In the genomic region with DNA sequence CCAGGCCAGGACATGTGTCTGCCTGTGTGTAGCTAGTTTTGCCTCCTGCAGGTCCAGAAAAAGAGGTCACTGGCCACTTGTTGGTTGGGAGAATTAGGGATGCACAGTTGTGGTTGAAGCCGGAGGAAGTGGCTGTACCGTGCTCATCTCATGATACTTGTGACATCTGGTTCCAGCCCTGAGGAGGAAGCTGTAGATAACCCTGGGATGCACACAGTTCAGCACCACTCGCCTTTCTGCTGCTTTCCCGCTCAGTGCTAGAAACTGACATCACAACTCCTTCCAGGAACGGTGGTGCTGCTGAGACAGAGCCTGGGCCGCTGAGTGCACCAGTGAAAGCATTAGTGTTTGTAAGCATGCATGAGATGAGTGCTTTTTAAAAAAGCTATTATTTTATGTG, we compare ENCODE assay signal across 19 mouse cellular contexts. TPM values are rescaled to one million over a fixed set of nuclear protein-coding genes. Genes with fewer than 3 reads are reported as not detected.
DNase-seq lines count a peak whose midpoint lies in the region; ATAC-seq and TF ChIP-seq lines count a peak whose summit lies in the region.
"Had no signal": no experiment of that assay in that cellular context is flagged by ENCODE, and none has a peak within 500 bp of the region (broad histone marks: within the 10 kb centered on the region; RNA-seq: fewer than 3 reads in every experiment).

No protein-coding gene starts in this region.

- intact Hi-C loops in heart, postnatal 36 days (cut with DNase I), result no loop called here
- intact Hi-C loops in gastrocnemius, postnatal 14 days (cut with DNase I; ENCODE audit: low total_unique reads), result loop anchor here (10.0 kb wide), 1 partner anchor 374 kb away; no protein-coding TSS in a partner anchor

- no peak overlapping the region for H3K9ac ChIP-seq in liver, postnatal 0 days (replicated peaks)
- H3K9ac ChIP-seq: embryonic facial prominence, embryonic 13.5 days; forebrain, embryonic 12.5 days; heart, embryonic 12.5 days; hindbrain, embryonic 15.5 days had no signal

- H3K27ac ChIP-seq in liver, postnatal 0 days (ENCODE audit: low read depth), result no peak overlapping the region
- H3K27ac ChIP-seq: embryonic facial prominence, embryonic 13.5 days; forebrain, embryonic 12.5 days; hindbrain, embryonic 15.5 days had no signal

- H3K27me3 ChIP-seq in liver, postnatal 0 days (ENCODE audit: insufficient read depth, low read length), result peaks cover 13% of the 10 kb centered on the region
- H3K27me3 ChIP-seq: embryonic facial prominence, embryonic 13.5 days; forebrain, embryonic 12.5 days; heart, embryonic 12.5 days had no signal

- no peak overlapping the region for H3K4me3 ChIP-seq in liver, postnatal 0 days (ENCODE audit: low read depth, low read length)
- H3K4me3 ChIP-seq: embryonic facial prominence, embryonic 13.5 days; forebrain, embryonic 12.5 days; heart, embryonic 12.5 days; hindbrain, embryonic 15.5 days had no signal

- H3K36me3 ChIP-seq in liver, postnatal 0 days (replicated peaks; ENCODE audit: insufficient read depth, low read length), result no peaks in the 10 kb centered on the region
- H3K36me3 ChIP-seq: forebrain, embryonic 12.5 days; hindbrain, embryonic 15.5 days had no signal

- DNase-seq in heart, adult 11 months, result peak; percentile 84
- no peak for DNase-seq in heart, postnatal 36 days
- DNase-seq in 416B (ENCODE audit: low read depth), result peak; percentile 11
- no peak for DNase-seq in liver, postnatal 0 days
- DNase-seq in adrenal gland, postnatal 36 days, result no peak
- no peak for DNase-seq in gastrocnemius, postnatal 14 days
- DNase-seq: adrenal gland, postnatal 10 days; cerebellum, adult 2 months; cerebellum, postnatal 10 days; embryo, embryonic 11 days; gastrocnemius, postnatal 25 days; heart, adult 18-20 months had no signal

- no peak for TF ChIP-seq EP300 in liver, postnatal 0 days (IDR thresholded peaks at IDR 0.05; ENCODE audit: low read depth)

- no peak for TF ChIP-seq CTCF in liver, postnatal 0 days (IDR thresholded peaks at IDR 0.05; ENCODE audit: low read depth)

- 45% methylated on average over 6 of the region's 6 CpGs for WGBS in liver, postnatal 0 days (ENCODE audit: insufficient replicate concordance)

- ATAC-seq in common myeloid progenitor, adult 5-6 weeks (replicated peaks; ENCODE audit: low read depth, poor library complexity, severe bottlenecking), result peak; percentile 60
- ATAC-seq in liver, postnatal 0 days, result 0 out of 2 replicates have a peak, but pooled peaks have one; percentile 10
- ATAC-seq: forebrain, embryonic 16.5 days; intestine, embryonic 16.5 days had no signal

- H3K4me1 ChIP-seq in liver, postnatal 0 days (ENCODE audit: insufficient read depth), result no peaks in the 10 kb centered on the region; the same call in 1 of the 2 replicates

- H3K9me3 ChIP-seq in liver, postnatal 0 days (ENCODE audit: low read length), result no peaks in the 10 kb centered on the region
- H3K9me3 ChIP-seq: embryonic facial prominence, embryonic 13.5 days; forebrain, embryonic 12.5 days; heart, embryonic 12.5 days; hindbrain, embryonic 15.5 days had no signal

- H3K4me2 ChIP-seq in liver, postnatal 0 days (ENCODE audit: low read depth, low read length), result no peak overlapping the region
- H3K4me2 ChIP-seq: embryonic facial prominence, embryonic 13.5 days; forebrain, embryonic 12.5 days; heart, embryonic 12.5 days; hindbrain, embryonic 15.5 days had no signal

RNA-seq across cellular contexts. Expression of a gene that starts 5.6 kb away (rescaled TPM):
- total RNA-seq in heart, postnatal 36 days (2021), result 10 to 100 TPM; 41.1 to 46.2 TPM
- 2.2 and 2.5 TPM in 2 replicates for total RNA-seq in common myeloid progenitor, adult 5-6 weeks (2017)
- 2.8 and 3.1 TPM in 2 replicates for polyA plus RNA-seq in liver, postnatal 0 days (2015; fragmentation: Nextera tagmentation; extraction: Ambion mirVana)
- 10 to 100 TPM; 12.9 to 15.5 TPM for total RNA-seq in adrenal gland, postnatal 36 days (2021)
- total RNA-seq in gastrocnemius, postnatal 14 days (2021), result 10 to 100 TPM; 18.4 to 18.7 TPM

Comparison
In these comparisons a context has a peak if more than half of its experiments do, and no peak if none do; other contexts are left out.
1. DNase-seq: peak in heart, adult 11 months (single experiment) and 416B (single experiment); none in heart, postnatal 36 days (0 of 2), liver, postnatal 0 days (single experiment), adrenal gland, postnatal 36 days (0 of 2) and gastrocnemius, postnatal 14 days (single experiment).